Mouse (Mus musculus) adrenal gland, adult 8-10 months (tissue): ENCODE results near the gene Olfr1420. TPM values are rescaled to one million over a fixed set of nuclear protein-coding genes. Genes with fewer than 3 reads are reported as not detected.

ENCODE experiments used
- microRNA-seq, 2 experiments: library from miRNA; unstranded; fragments of <30 nt; microRNA quantifications; one replicate each; pipeline ENCODE4 v1.2.0; 2022
- total RNA-seq, 4 experiments: library from RNA; stranded (reverse); gene quantifications; 2 replicates each; pipeline ENCODE4 v1.2.4; 2022

Gene Olfr1420
- total RNA-seq, 4 experiments from 2014 or later: not detected

Small RNAs within 50 kb of the gene (microRNA-seq; reads per million reads assigned to microRNA genes)
- 1.0 to 1.2 reads per million in 2 experiments for gene Mir6994

Other genes starting within 250 kb of the Olfr1420 start
- not detected for gene Ms4a3, start 245.7 kb upstream of the Olfr1420 start, total RNA-seq
- under 1 TPM in 1 of 4 experiments, not detected in 3; 0.84 TPM for gene Oosp2, start 226.0 kb upstream of the Olfr1420 start, total RNA-seq
- gene Oosp1, start 195.4 kb upstream of the Olfr1420 start, total RNA-seq: 1 to 10 TPM in 2 of 4 experiments, not detected in 2; 5.4 to 5.5 TPM
- not detected for gene Oosp3, start 189.5 kb upstream of the Olfr1420 start, total RNA-seq
- not detected for gene Gif, start 139.0 kb upstream of the Olfr1420 start, total RNA-seq
- gene Mrpl16, start 116.2 kb upstream of the Olfr1420 start, total RNA-seq: 10 to 100 TPM; 68.1 to 71.4 (median 68.8) TPM
- gene Stx3, start 67.2 kb upstream of the Olfr1420 start, total RNA-seq: 10 to 100 TPM; 10.4 to 18.8 (median 14.2) TPM
- gene Olfr1417, start 47.3 kb upstream of the Olfr1420 start, total RNA-seq: not detected
- not detected for gene Olfr1418, start 25.5 kb upstream of the Olfr1420 start, total RNA-seq
- gene Olfr1419, start 11.5 kb upstream of the Olfr1420 start, total RNA-seq: not detected
- 10 to 100 TPM; 23.1 to 28.0 (median 25.6) TPM for gene Patl1, start 25.8 kb downstream of the Olfr1420 start, total RNA-seq
- gene Osbp, start 79.4 kb downstream of the Olfr1420 start, total RNA-seq: 100 to 1,000 TPM in 2 of 4 experiments, 10 to 100 TPM in 2; 96.8 to 109 (median 102) TPM
- not detected for gene Olfr1423, start 154.8 kb downstream of the Olfr1420 start, total RNA-seq
- gene Olfr1424, start 176.1 kb downstream of the Olfr1420 start, total RNA-seq: not detected
- gene Olfr1425, start 191.2 kb downstream of the Olfr1420 start, total RNA-seq: not detected
- gene Olfr1426, start 205.4 kb downstream of the Olfr1420 start, total RNA-seq: not detected
- gene Olfr1427, start 216.8 kb downstream of the Olfr1420 start, total RNA-seq: not detected
- gene Olfr1428, start 229.3 kb downstream of the Olfr1420 start, total RNA-seq: not detected
- not detected for gene Olfr76, start 236.6 kb downstream of the Olfr1420 start, total RNA-seq